Mouse (Mus musculus) liver, embryonic 12.5 days (tissue): ENCODE measurements at regions not wholly inside any gene's neighbourhood (a gene's known extent, or its start where the extent isn't known, plus 50 kb on each side); places are given as distances from the start of the nearest gene placed in this dataset.

Source experiments
- ATAC-seq: fragments of 200-750 bp; cut with Nextera tagmentation; 2 replicates; pipeline ENCODE4 v1.8.0; 2017; ENCODE audit warnings: moderate number of reproducible peaks, mild to moderate bottlenecking, moderate library complexity
- H3K27ac ChIP-seq: fragments of 300-500 bp; sonication (generic); 2 replicates; pipeline ENCODE4 v1.5.1; 2016; ENCODE audit warnings: mild to moderate bottlenecking
- H3K27me3 ChIP-seq: fragments of 300-500 bp; sonication (generic); replicated peaks from 2 replicates; pipeline ENCODE4 v1.6.1; 2016; ENCODE audit warnings: mild to moderate bottlenecking, moderate library complexity
- H3K36me3 ChIP-seq: fragments of 300-500 bp; sonication (generic); 2 replicates; pipeline ENCODE4 v1.6.1; 2016; ENCODE audit warnings: mild to moderate bottlenecking, moderate library complexity
- H3K4me1 ChIP-seq: fragments of 300-500 bp; sonication (generic); 2 replicates; pipeline ENCODE4 v1.6.1; 2016
- H3K4me2 ChIP-seq: fragments of 300-500 bp; sonication (generic); 2 replicates; pipeline ENCODE4 v1.6.1; 2016; ENCODE audit warnings: mild to moderate bottlenecking, moderate library complexity
- H3K4me3 ChIP-seq: fragments of 300-500 bp; sonication (generic); 2 replicates; pipeline ENCODE4 v1.5.1; 2016; ENCODE audit warnings: mild to moderate bottlenecking, moderate library complexity
- H3K9ac ChIP-seq: fragments of 300-500 bp; sonication (generic); 2 replicates; pipeline ENCODE4 v1.6.1; 2016; ENCODE audit warnings: mild to moderate bottlenecking, moderate library complexity
- H3K9me3 ChIP-seq: fragments of 300-500 bp; sonication (generic); replicated peaks from 2 replicates; pipeline ENCODE4 v1.6.1; 2016; ENCODE audit warnings: mild to moderate bottlenecking, moderate library complexity
- WGBS: fragments of 180-500 bp; shearing (Covaris S2); methylation state at CpG from one replicate; pipeline ENCODE4 v1.1.7; 2016; ENCODE audit not compliant: insufficient replicate concordance; 5-methylcytosine and 5-hydroxymethylcytosine counted together

DNA sequence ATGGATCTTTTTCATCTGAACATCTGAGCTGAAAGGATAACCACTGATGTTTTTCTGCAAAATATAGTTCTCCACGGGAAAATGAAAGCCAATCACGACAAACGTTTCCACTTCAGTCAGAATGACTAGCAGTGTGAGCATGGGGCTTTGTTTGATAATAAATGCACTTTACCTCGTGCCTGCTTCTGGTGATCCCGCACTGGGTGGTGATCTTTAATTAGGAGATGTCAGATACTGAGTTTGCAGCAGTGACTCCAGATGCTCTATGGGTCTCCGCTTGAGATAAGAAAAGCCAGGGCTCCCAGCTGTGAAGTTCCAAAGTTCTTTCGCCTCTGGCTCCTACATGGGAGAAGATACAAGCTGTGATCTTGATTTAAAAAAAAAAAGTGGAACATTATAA is 589.7 kb upstream of the Tenm4 start:
- Histone ChIP-seq H3K27ac (no peak overlapping the region), H3K9me3 (no peaks in the 10 kb centered on the region), H3K4me3 (no peak overlapping the region), H3K4me1 (no peaks in the 10 kb centered on the region), H3K4me2 (no peak overlapping the region), H3K9ac (no peak overlapping the region), H3K27me3 (no peaks in the 10 kb centered on the region), H3K36me3 (no peaks in the 10 kb centered on the region)
- 53% methylated on average over 7 of the region's 7 CpGs for WGBS
- ATAC-seq, result no peak

DNA sequence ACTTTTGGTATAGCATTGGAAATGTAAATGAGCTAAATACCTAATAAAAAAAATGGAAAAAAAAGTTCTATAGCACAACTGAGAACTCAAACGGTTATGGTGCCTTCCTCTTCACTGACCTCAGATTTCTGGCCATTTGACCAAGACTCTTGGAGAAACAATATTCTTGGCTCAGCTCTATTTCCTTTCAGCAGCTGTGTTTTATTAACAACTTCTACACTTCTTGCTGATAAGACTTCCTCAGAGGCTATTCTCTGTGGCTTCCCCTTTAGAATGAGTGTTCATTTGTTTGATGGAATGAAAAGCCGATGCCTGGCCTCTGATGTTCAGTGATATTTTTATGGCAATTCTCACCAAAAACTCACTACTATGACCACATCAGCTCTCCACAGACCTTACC is 572.7 kb upstream of the Tenm4 start:
- Histone ChIP-seq H3K27ac (no peak overlapping the region), H3K4me1 (no peaks in the 10 kb centered on the region), H3K9me3 (no peaks in the 10 kb centered on the region), H3K4me3 (no peak overlapping the region), H3K4me2 (no peak overlapping the region), H3K9ac (no peak overlapping the region), H3K36me3 (no peaks in the 10 kb centered on the region), H3K27me3 (no peaks in the 10 kb centered on the region)
- ATAC-seq, result no peak
- WGBS, result 69% methylated on average over 2 of the region's 2 CpGs

DNA sequence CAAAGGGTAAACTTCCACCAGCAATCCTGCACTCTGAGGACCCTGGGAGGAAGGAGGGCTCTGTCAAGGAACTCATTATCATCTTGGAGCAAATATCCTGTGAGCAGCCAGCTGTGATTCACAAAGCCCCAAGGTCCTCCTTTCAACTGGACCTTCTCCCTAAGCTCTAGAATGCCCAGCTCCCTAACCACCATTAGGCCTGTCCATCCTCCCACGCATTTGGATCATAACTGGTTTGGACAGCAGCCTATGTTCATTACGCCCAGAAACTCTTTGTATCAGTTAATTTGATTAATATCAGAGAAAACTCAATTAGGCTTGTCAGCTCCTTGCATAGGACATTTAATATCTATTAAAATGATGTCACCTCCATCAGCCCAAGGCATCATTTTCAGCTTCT is 557.3 kb upstream of the Tenm4 start:
- 58% methylated on average over 2 of the region's 2 CpGs for WGBS
- Histone ChIP-seq H3K27me3 (no peaks in the 10 kb centered on the region), H3K4me3 (no peak overlapping the region), H3K27ac (no peak overlapping the region), H3K4me2 (no peak overlapping the region), H3K4me1 (no peaks in the 10 kb centered on the region), H3K9me3 (no peaks in the 10 kb centered on the region), H3K9ac (no peak overlapping the region), H3K36me3 (no peaks in the 10 kb centered on the region)
- no peak for ATAC-seq

DNA sequence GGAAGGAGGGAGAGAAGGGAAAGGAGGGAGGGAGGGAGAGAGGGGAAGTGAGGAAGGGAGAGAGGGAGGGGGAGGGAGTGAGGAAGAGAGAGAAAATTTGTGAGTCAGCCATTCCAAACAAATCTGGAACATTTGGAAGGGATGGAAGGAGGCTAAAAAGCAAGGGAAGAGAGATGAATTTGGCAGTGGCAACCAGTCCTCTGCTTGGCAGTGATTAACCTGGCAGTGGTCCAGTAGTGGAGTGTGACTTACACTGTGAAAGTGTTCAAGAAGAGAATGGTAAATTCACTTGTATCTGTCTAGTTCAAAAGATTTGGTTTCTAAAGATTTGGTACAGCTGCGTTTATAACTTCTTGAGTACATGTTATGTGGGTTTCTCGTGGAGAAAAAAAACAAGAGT is 553.7 kb upstream of the Tenm4 start:
- Histone ChIP-seq H3K27ac (no peak overlapping the region), H3K27me3 (no peaks in the 10 kb centered on the region), H3K9ac (no peak overlapping the region), H3K4me1 (no peaks in the 10 kb centered on the region), H3K36me3 (no peaks in the 10 kb centered on the region), H3K4me3 (no peak overlapping the region), H3K4me2 (no peak overlapping the region), H3K9me3 (no peaks in the 10 kb centered on the region)
- 62% methylated on average over 2 of the region's 2 CpGs for WGBS
- no peak for ATAC-seq

DNA sequence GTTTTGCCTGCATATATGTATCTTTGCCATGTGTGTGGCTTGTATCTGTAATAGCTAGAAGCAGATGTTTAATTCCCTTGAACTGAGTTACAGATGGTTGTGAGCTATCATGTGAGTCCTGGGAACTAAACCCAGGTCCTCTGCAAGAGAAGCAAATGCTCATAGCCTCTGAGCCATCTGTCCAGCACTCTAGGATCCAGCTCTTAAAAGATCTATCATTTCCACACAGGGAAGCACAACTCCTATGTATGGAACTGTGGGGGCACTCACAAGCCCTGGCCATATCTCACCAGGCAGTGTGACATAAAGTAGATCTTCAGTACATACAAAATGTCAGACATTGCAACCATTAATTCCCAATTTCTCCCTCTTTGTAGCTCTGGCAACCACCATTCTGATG is 552.9 kb upstream of the Tenm4 start:
- Histone ChIP-seq H3K4me3 (no peak overlapping the region), H3K4me2 (no peak overlapping the region), H3K9ac (no peak overlapping the region), H3K36me3 (no peaks in the 10 kb centered on the region), H3K4me1 (no peaks in the 10 kb centered on the region), H3K27me3 (no peaks in the 10 kb centered on the region), H3K27ac (no peak overlapping the region), H3K9me3 (no peaks in the 10 kb centered on the region)
- no peak for ATAC-seq

DNA sequence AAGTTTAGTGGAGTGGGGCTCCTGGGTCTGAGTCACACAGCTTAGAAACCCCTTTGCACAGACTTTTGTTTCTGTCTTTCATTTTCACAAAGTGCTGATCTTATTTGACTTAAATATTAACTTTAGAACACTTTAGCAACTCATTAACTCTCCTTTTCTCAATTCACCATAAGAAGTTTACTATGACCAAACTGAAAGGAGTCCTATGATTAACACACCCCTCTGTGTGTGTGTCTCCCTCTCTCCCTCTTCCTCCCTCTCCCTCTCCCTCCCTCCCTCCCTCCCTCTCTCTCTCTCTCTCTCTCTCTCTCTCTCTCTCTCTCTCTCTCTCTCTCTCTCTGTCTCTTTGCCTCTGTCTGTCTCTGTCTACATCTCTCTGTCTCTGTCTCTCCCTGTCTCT is 551.0 kb upstream of the Tenm4 start:
- no peak for ATAC-seq

DNA sequence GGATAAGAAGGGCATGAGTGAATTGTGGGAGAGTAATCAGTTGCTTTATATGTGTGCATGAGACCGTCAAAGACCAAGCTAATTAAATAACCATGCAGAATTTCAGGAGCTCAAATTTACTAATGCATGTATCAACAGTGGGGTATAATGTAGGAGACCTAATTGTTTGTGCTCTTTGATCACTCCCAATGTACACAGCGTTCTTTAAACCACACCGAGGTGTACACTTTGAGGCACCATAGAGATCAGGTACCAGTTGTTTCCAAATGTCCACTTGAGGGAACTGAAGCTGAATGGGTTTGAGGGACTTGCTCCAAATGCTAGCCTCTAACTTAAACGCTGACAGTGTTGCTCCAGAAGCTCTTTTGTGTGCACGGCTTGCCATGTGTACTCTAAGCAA is 530.4 kb upstream of the Tenm4 start:
- ATAC-seq, result no peak
- Histone ChIP-seq H3K4me1 (no peaks in the 10 kb centered on the region), H3K36me3 (no peaks in the 10 kb centered on the region), H3K27me3 (no peaks in the 10 kb centered on the region), H3K4me2 (no peak overlapping the region), H3K9ac (no peak overlapping the region), H3K9me3 (no peaks in the 10 kb centered on the region), H3K4me3 (no peak overlapping the region), H3K27ac (no peak overlapping the region)
- WGBS, result 76% methylated on average over 5 of the region's 5 CpGs

More for the DNA sequence above, 551.0 kb upstream of the Tenm4 start:
- Histone ChIP-seq H3K4me3 (no peak overlapping the region), H3K27ac (no peak overlapping the region), H3K4me1 (no peaks in the 10 kb centered on the region), H3K27me3 (no peaks in the 10 kb centered on the region), H3K4me2 (no peak overlapping the region), H3K9me3 (no peaks in the 10 kb centered on the region), H3K36me3 (no peaks in the 10 kb centered on the region), H3K9ac (no peak overlapping the region)

DNA sequence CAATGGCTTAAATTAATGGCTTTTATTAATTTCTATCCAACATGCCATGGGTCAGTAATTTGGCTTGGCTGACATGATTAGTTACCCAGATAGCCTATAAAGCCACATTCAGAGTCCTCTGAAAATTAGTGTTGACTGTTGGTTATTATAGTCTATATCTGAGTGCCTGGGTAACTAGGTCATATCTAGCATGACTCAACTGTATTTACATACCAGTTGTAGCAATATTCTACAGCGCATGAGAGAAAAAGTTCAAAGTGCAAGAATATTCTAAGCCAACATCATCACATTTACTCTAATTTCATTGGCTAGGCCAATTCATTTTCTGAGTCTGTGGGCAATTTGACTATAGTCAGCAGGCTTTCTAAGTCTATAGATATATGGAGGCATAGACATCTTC is 496.7 kb upstream of the Tenm4 start:
- Histone ChIP-seq H3K9ac (no peak overlapping the region), H3K4me2 (no peak overlapping the region), H3K27ac (no peak overlapping the region), H3K4me1 (no peaks in the 10 kb centered on the region), H3K27me3 (no peaks in the 10 kb centered on the region), H3K4me3 (no peak overlapping the region), H3K36me3 (no peaks in the 10 kb centered on the region), H3K9me3 (no peaks in the 10 kb centered on the region)
- 82% methylated on average over 1 of the region's 1 CpGs for WGBS
- ATAC-seq, result no peak

DNA sequence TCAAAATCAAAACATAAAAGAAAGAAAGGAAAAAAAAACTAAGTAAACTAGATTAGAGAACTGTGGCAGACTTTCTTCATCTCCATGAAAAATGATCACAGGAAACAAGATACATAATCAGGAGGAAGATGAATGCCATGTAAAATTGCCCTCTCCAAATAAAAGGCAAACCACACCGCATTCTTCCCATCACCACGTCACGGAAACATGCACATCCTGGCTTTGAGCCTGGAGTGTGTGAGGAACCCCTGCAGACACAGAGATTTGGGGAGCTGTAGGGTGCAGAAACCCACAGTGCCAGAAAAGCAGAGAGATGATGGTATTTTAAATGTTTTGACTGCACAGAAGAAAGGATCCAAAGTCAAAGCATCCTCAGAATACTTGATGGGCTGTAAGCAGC is 488.5 kb upstream of the Tenm4 start:
- no peaks in the 10 kb centered on the region for H3K27me3 ChIP-seq
- H3K4me3 ChIP-seq, result no peak overlapping the region
- no peak overlapping the region for H3K9ac ChIP-seq
- no peaks in the 10 kb centered on the region for H3K4me1 ChIP-seq
- no peak overlapping the region for H3K4me2 ChIP-seq
- no peaks in the 10 kb centered on the region for H3K36me3 ChIP-seq
- WGBS, result 49% methylated on average over 3 of the region's 3 CpGs
- H3K27ac ChIP-seq, result no peak overlapping the region
- no peaks in the 10 kb centered on the region for H3K9me3 ChIP-seq
- ATAC-seq, result no peak

DNA sequence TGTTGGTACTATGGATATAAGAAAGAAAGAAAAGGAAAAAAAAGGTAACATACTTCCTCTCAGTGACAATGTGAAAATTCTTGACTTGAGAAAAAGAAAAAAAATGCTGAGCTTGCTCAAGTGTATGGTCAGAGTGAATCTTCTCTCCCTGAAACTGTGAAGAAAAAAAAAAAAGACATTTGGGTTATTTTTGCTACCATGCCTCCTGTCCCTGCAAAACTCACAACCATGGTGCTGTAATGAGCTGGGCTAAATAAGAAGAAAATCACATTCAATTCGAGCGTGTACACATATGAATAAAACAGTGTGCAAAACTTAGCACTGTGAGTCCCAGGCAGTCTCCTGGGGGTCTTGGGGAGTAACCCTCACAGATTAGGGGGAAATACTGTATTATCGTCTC is 483.3 kb upstream of the Tenm4 start:
- Histone ChIP-seq H3K36me3 (no peaks in the 10 kb centered on the region), H3K4me1 (no peaks in the 10 kb centered on the region), H3K4me2 (no peak overlapping the region), H3K9me3 (no peaks in the 10 kb centered on the region), H3K4me3 (no peak overlapping the region), H3K9ac (no peak overlapping the region), H3K27ac (no peak overlapping the region), H3K27me3 (no peaks in the 10 kb centered on the region)
- WGBS, result 60% methylated on average over 3 of the region's 3 CpGs
- ATAC-seq, result no peak

DNA sequence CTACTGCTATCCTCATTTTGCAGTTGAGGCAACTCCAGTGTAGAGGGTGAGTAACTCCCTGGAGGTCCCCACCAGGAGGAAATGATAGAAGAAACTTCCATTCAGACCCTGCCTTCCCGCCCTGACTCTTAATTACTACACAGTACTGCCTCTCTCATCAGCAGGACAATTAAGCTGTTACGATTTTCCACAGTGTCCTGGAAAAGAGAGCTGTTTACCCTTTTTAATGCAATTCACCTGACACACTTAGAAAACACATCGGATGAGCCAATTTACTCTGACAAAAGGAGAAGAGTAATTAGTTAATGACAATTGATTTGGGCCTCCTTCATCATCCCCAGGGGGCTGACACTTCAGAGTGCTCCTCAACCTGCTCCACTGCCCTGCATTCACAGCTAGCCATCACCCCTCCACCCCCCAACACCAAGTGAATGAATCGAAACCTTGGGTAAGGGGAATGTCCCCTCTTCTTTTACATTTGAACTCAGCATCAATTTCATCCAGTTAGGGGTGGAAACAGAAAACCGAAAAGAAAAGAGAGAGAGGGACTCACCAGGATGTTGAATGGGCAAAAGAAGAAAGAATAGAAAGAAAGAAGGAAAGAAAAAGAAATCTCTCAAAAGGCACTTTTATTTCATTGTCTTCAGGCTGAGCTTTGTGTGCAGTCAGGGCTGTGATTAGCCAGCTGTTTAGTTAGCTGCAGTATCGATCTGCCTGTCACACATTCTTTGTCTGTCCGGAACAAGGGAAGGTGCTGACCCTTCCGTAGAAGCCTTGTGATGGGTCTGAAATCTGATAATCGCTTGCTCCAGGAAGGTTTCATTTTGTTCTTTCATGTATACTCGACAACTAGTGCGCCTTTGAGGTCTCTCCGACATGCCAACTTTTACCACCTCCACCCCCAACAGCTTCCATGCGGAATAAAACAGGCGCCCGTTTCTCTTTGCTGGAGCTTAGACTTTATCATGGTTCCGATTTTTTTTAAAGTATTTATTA is 482.6 kb upstream of the Tenm4 start:
- no peak for ATAC-seq

DNA sequence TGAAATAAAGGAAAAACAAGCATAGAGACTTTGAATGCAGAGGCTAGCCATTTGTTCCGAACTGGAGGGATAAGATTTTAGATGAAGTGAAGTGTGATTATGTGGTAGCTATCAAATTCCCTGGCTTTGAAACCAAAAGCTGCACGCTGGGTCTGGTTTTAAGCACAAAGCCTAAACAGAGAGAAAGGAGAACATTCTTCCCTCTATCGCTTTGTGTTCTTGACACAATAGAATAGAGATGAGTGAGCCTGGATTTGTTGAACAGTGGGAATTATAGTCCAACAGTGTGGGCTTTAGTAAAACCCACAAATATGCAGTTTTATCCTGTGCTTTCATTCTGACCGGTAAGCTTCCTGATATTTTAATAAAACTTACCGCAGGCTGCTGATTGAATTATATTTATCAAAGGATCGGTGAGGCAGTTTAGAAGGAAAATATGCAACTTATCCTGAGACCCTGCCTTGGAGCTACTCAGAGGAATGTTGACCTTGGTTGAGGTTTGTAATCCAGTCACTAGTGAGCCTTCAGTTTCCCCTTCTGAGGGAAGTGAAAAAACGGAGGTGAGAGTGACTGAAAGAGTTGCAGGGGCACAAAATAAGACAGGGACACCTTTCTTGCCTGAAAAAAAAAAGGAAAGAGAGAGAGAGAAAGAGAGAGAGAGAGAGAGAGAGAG is 481.7 kb upstream of the Tenm4 start:
- Histone ChIP-seq H3K36me3 (no peaks in the 10 kb centered on the region), H3K9ac (no peak overlapping the region), H3K4me2 (no peak overlapping the region), H3K27me3 (no peaks in the 10 kb centered on the region), H3K27ac (no peak overlapping the region), H3K4me1 (no peaks in the 10 kb centered on the region), H3K4me3 (no peak overlapping the region), H3K9me3 (no peaks in the 10 kb centered on the region)
- 55% methylated on average over 7 of the region's 7 CpGs for WGBS
- ATAC-seq, result no peak

More for the DNA sequence above, 482.6 kb upstream of the Tenm4 start:
- no peak overlapping the region for H3K9ac ChIP-seq
- no peaks in the 10 kb centered on the region for H3K27me3 ChIP-seq
- no peak overlapping the region for H3K4me3 ChIP-seq
- H3K9me3 ChIP-seq, result no peaks in the 10 kb centered on the region
- WGBS, result 31% methylated on average over 16 of the region's 16 CpGs
- H3K4me2 ChIP-seq, result peak overlapping the region; percentile 41
- H3K27ac ChIP-seq, result no peak overlapping the region
- no peaks in the 10 kb centered on the region for H3K4me1 ChIP-seq
- H3K36me3 ChIP-seq, result no peaks in the 10 kb centered on the region
